Mouse (Mus musculus): Measurements from ENCODE around the gene Tlx3. TPM values are rescaled to one million over a fixed set of nuclear protein-coding genes. Genes with fewer than 3 reads are reported as not detected.

The Tlx3 gene
- polyA plus RNA-seq, 1 experiment = not detected

DNA sequence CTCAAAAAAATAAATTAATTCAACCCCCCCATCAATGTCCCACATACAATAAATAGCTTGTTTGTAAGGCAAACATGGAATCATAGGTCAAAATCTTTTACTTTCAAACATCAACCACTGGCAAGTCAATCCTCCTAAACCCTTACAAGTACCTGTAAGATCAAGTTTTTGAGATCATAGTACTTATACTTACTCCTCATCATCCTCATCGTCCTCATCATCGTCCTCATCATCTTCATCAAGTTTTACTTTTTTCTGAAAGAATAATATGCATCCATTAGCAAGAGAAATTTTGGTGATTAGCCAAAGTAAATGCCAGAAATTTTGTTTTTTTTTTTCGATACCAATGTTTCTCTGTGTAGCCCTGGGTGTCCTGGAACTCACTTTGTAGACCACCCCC lies 43.6 kb downstream of the Tlx3 start:
- Histone ChIP-seq H3K4me1 (ENCODE audit: control insufficient read depth, insufficient read depth, low read length) (peaks cover 3% of the 10 kb centered on the region; the same call in 1 of the 2 replicates), H3K27me3 (replicated peaks; ENCODE audit: control insufficient read depth, insufficient read depth, low read length) (no peaks in the 10 kb centered on the region), H3K4me3 (ENCODE audit: insufficient read depth, low read depth, low read length) (no peak overlapping the region), H3K36me3 (ENCODE audit: control insufficient read depth, insufficient read depth, low read length) (peaks cover 5% of the 10 kb centered on the region), H3K27ac (ENCODE audit: insufficient read depth, low read depth, low read length) (no peak overlapping the region)
- no peak for TF ChIP-seq CTCF (conservative IDR thresholded peaks at IDR 0.05; ENCODE audit: insufficient read depth, insufficient read length, low read depth, low read length)
- TF ChIP-seq POLR2A (IDR thresholded peaks at IDR 0.05; ENCODE audit: low read depth, low read length) = no peak
- WGBS = 87% methylated on average over 3 of the region's 3 CpGs
- no peak for DNase-seq

DNA sequence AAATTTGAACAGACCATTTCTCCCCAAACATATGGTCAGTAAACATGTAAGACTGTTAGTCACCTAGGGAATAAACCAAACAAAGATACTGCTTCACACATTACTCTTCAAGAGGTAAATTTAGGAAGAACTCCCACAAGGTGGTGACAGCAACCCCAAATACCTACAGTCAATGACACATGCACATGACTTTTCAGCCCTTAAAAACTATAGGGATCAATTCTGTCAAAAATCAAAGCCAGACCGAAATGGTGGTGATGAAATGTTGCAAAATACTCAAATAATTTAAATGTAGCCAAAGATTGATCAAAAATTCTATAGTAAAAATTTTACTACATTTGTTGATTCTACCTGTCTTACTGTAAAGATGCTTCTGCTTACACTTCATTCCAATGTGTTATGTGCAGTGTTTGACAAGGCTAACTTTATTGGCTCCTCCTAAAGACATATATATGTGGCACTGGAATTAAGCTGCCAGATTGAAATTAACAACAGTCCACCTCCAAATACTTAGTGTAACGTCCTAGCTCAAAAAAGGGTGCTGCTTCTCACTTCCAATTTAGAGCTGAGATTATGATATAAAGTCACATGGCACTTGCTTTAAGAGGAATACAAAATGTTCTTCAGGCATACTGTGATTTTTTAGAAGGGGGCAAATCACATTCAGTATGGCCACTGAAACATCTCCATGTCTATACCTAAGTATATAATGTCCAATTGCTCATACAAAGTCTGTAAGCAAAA lies 45.8 kb downstream of the Tlx3 start:
- TF ChIP-seq POLR2A (IDR thresholded peaks at IDR 0.05; ENCODE audit: low read depth, low read length) = no peak
- no peak for TF ChIP-seq CTCF (conservative IDR thresholded peaks at IDR 0.05; ENCODE audit: insufficient read depth, insufficient read length, low read depth, low read length)
- H3K4me1 ChIP-seq (ENCODE audit: control insufficient read depth, insufficient read depth, low read length) = peaks cover 3% of the 10 kb centered on the region; the same call in 1 of the 2 replicates
- H3K4me3 ChIP-seq (ENCODE audit: insufficient read depth, low read depth, low read length) = no peak overlapping the region
- H3K36me3 ChIP-seq (ENCODE audit: control insufficient read depth, insufficient read depth, low read length) = peaks cover 7% of the 10 kb centered on the region
- no peak for DNase-seq
- no peaks in the 10 kb centered on the region for H3K27me3 ChIP-seq (replicated peaks; ENCODE audit: control insufficient read depth, insufficient read depth, low read length)
- no peak overlapping the region for H3K27ac ChIP-seq (ENCODE audit: insufficient read depth, low read depth, low read length)
- 78% methylated on average over 2 of the region's 2 CpGs for WGBS

GRCm38 (mm10) chr11:33156436-33157015 lies 46.9 kb downstream of the Tlx3 start:
- Histone ChIP-seq H3K27ac (ENCODE audit: insufficient read depth, low read depth, low read length) (no peak overlapping the region), H3K4me1 (ENCODE audit: control insufficient read depth, insufficient read depth, low read length) (no peaks in the 10 kb centered on the region), H3K36me3 (ENCODE audit: control insufficient read depth, insufficient read depth, low read length) (peaks cover 9% of the 10 kb centered on the region), H3K27me3 (replicated peaks; ENCODE audit: control insufficient read depth, insufficient read depth, low read length) (no peaks in the 10 kb centered on the region), H3K4me3 (ENCODE audit: insufficient read depth, low read depth, low read length) (no peak overlapping the region)
- TF ChIP-seq CTCF (conservative IDR thresholded peaks at IDR 0.05; ENCODE audit: insufficient read depth, insufficient read length, low read depth, low read length) = no peak
- WGBS = 75% methylated on average over 4 of the region's 4 CpGs
- no peak for DNase-seq

DNA sequence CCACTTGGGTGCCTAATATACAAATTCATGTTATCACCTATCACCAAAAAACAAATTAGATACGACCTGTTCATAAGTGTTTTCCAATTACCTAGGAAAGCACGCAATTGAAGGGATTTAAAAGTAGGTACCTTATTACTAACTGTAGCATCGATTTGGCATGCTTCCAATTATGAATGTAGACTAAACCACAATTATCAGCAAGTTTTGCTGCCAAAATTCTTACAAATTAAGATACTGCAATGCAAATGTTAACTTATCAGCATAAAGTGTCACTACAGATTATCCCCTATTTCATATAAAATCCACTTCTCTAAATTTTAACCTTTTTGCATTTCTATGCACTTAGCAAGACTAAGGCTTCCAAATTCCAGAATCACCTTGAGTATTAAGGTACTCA lies 48.9 kb downstream of the Tlx3 start:
- 87% methylated on average over 3 of the region's 3 CpGs for WGBS
- H3K36me3 ChIP-seq (ENCODE audit: control insufficient read depth, insufficient read depth, low read length) = peaks cover 11% of the 10 kb centered on the region

DNA sequence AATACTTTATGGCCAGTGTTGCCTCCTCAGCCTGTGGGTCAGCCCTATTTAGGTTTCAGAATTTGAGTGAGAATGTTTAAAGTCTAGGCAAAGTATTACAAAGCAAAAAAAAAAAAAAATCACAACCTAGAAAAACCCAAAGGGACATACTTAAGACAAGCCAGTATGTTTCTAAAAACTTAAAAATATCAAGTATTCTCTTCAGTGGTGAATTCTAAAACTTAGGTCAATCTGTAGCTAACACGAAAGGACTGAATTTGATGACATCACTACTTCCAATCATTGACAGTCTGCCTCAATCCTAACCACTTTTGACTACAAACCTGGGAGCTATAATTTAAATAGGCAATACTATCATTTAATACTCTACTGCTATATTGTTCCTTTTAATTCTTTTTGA lies 50.4 kb downstream of the Tlx3 start:
- no peaks in the 10 kb centered on the region for H3K27me3 ChIP-seq (replicated peaks; ENCODE audit: control insufficient read depth, insufficient read depth, low read length)
- TF ChIP-seq POLR2A (IDR thresholded peaks at IDR 0.05; ENCODE audit: low read depth, low read length) (no peak), CTCF (conservative IDR thresholded peaks at IDR 0.05; ENCODE audit: insufficient read depth, insufficient read length, low read depth, low read length) (no peak)
- no peak overlapping the region for H3K27ac ChIP-seq (ENCODE audit: insufficient read depth, low read depth, low read length)
- H3K4me3 ChIP-seq (ENCODE audit: insufficient read depth, low read depth, low read length) = no peak overlapping the region
- peaks cover 11% of the 10 kb centered on the region for H3K36me3 ChIP-seq (ENCODE audit: control insufficient read depth, insufficient read depth, low read length)
- DNase-seq = no peak
- 88% methylated on average over 1 of the region's 1 CpGs for WGBS
- H3K4me1 ChIP-seq (ENCODE audit: control insufficient read depth, insufficient read depth, low read length) = no peaks in the 10 kb centered on the region; the same call in 1 of the 2 replicates

More for the DNA sequence above, 48.9 kb downstream of the Tlx3 start:
- H3K4me3 ChIP-seq (ENCODE audit: insufficient read depth, low read depth, low read length) = no peak overlapping the region
- no peaks in the 10 kb centered on the region for H3K4me1 ChIP-seq (ENCODE audit: control insufficient read depth, insufficient read depth, low read length)
- no peaks in the 10 kb centered on the region for H3K27me3 ChIP-seq (replicated peaks; ENCODE audit: control insufficient read depth, insufficient read depth, low read length)
- DNase-seq = no peak
- TF ChIP-seq CTCF (conservative IDR thresholded peaks at IDR 0.05; ENCODE audit: insufficient read depth, insufficient read length, low read depth, low read length) (no peak), POLR2A (IDR thresholded peaks at IDR 0.05; ENCODE audit: low read depth, low read length) (no peak)
- no peak overlapping the region for H3K27ac ChIP-seq (ENCODE audit: insufficient read depth, low read depth, low read length)

- DNase-seq = no peak
- no peak overlapping the region for H3K27ac ChIP-seq (ENCODE audit: insufficient read depth, low read depth, low read length)
- H3K36me3 ChIP-seq (ENCODE audit: control insufficient read depth, insufficient read depth, low read length) = peaks cover 11% of the 10 kb centered on the region
- H3K4me3 ChIP-seq (ENCODE audit: insufficient read depth, low read depth, low read length) = no peak overlapping the region
- 82% methylated on average over 4 of the region's 4 CpGs for WGBS
- no peaks in the 10 kb centered on the region; the same call in 1 of the 2 replicates for H3K4me1 ChIP-seq (ENCODE audit: control insufficient read depth, insufficient read depth, low read length)
- no peaks in the 10 kb centered on the region for H3K27me3 ChIP-seq (replicated peaks; ENCODE audit: control insufficient read depth, insufficient read depth, low read length)
- TF ChIP-seq CTCF (conservative IDR thresholded peaks at IDR 0.05; ENCODE audit: insufficient read depth, insufficient read length, low read depth, low read length) (no peak), POLR2A (IDR thresholded peaks at IDR 0.05; ENCODE audit: low read depth, low read length) (no peak)
Measured at GRCm38 (mm10) chr11:33151780-33152145, 51.6 kb downstream of the Tlx3 start.

GRCm38 (mm10) chr11:33151128-33151779 lies 52.1 kb downstream of the Tlx3 start:
- Histone ChIP-seq H3K36me3 (ENCODE audit: control insufficient read depth, insufficient read depth, low read length) (peaks cover 8% of the 10 kb centered on the region), H3K4me1 (ENCODE audit: control insufficient read depth, insufficient read depth, low read length) (no peaks in the 10 kb centered on the region; the same call in 1 of the 2 replicates), H3K27me3 (replicated peaks; ENCODE audit: control insufficient read depth, insufficient read depth, low read length) (no peaks in the 10 kb centered on the region), H3K27ac (ENCODE audit: insufficient read depth, low read depth, low read length) (no peak overlapping the region), H3K4me3 (ENCODE audit: insufficient read depth, low read depth, low read length) (no peak overlapping the region)
- TF ChIP-seq POLR2A (IDR thresholded peaks at IDR 0.05; ENCODE audit: low read depth, low read length) (no peak), CTCF (conservative IDR thresholded peaks at IDR 0.05; ENCODE audit: insufficient read depth, insufficient read length, low read depth, low read length) (no peak)
- no peak for DNase-seq
- 76% methylated on average over 3 of the region's 3 CpGs for WGBS

Other genes starting within 250 kb of the Tlx3 start
- gene Fgf18, start 56.2 kb downstream of the Tlx3 start, polyA plus RNA-seq (2012; rRNA removed) = 0.50 and 0.52 TPM in 2 replicates
- gene Npm1, start 40.4 kb downstream of the Tlx3 start, polyA plus RNA-seq (2012; rRNA removed) = 77.9 and 98.2 TPM in 2 replicates
- not detected in 2 replicates for gene Gm12117, start 73.1 kb upstream of the Tlx3 start, polyA plus RNA-seq (2012; rRNA removed)

All from kidney, adult 2 months (tissue).